Mouse (Mus musculus): Measurements from ENCODE around the gene Anxa3. TPM values are rescaled to one million over a fixed set of nuclear protein-coding genes. Genes with fewer than 3 reads are reported as not detected.

Anxa3 gene
- polyA plus RNA-seq, 1 experiment: 5.7 TPM

DNA sequence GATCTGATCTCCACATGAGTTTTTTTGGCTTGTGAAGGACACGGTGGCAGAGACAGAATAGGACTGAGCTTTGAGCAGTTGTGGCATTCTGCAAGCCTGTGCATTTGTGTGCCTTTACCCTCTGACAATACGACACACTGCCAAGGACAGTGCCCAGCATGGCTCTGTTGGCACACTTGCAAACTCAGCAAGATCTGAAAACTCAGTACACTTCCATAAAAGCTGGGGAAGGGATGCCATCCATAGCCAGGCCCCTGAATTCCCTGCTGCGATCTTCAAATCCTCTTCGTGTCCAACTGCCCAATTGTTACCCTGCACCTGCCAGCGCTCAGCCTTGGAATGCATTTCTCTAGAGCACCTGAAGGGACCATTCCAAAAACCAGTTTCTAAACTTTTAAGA is 8.0 kb upstream of the Anxa3 start:
- Histone ChIP-seq H3K27me3 (ENCODE audit: control insufficient read depth, insufficient read depth, low read length) (no peaks in the 10 kb centered on the region), H3K4me3 (ENCODE audit: extremely low read depth, insufficient read depth, insufficient read length) (no peak overlapping the region), H3K4me1 (ENCODE audit: control insufficient read depth, insufficient read depth, insufficient read length) (no peaks in the 10 kb centered on the region; the same call in 1 of the 2 replicates), H3K27ac (ENCODE audit: insufficient read depth, low read length) (no peak overlapping the region), H3K36me3 (ENCODE audit: control insufficient read depth, insufficient read depth, low read length) (no peaks in the 10 kb centered on the region)
- TF ChIP-seq POLR2A (IDR thresholded peaks at IDR 0.05; ENCODE audit: low read depth, low read length) (no peak), CTCF (IDR thresholded peaks at IDR 0.05; ENCODE audit: extremely low read depth, insufficient read depth, insufficient read length, insufficient replicate concordance) (no peak)
- 87% methylated on average over 5 of the region's 5 CpGs for WGBS
- no peak for DNase-seq (ENCODE audit: low read depth in 1 of 2, low spot score in 2 of 2)

GRCm38 (mm10) chr5:96792422-96792821 is 717 bp upstream of the Anxa3 start:
- Histone ChIP-seq H3K27me3 (ENCODE audit: control insufficient read depth, insufficient read depth, low read length) (peaks cover 5% of the 10 kb centered on the region; the same call in 1 of the 2 replicates), H3K4me3 (ENCODE audit: extremely low read depth, insufficient read depth, insufficient read length) (peak overlapping the region; percentile 18; the same call in 1 of the 2 replicates), H3K4me1 (ENCODE audit: control insufficient read depth, insufficient read depth, insufficient read length) (peaks cover 2% of the 10 kb centered on the region; the same call in 1 of the 2 replicates), H3K27ac (ENCODE audit: insufficient read depth, low read length) (no peak overlapping the region), H3K36me3 (ENCODE audit: control insufficient read depth, insufficient read depth, low read length) (no peaks in the 10 kb centered on the region)
- WGBS: 31% methylated on average over 9 of the region's 9 CpGs
- DNase-seq (ENCODE audit: low read depth in 1 of 2, low spot score in 2 of 2): no peak
- TF ChIP-seq POLR2A (IDR thresholded peaks at IDR 0.05; ENCODE audit: low read depth, low read length) (no peak), CTCF (IDR thresholded peaks at IDR 0.05; ENCODE audit: extremely low read depth, insufficient read depth, insufficient read length, insufficient replicate concordance) (no peak)

- WGBS: 5% methylated on average over 10 of the region's 10 CpGs
- peaks cover 5% of the 10 kb centered on the region; the same call in 1 of the 2 replicates for H3K27me3 ChIP-seq (ENCODE audit: control insufficient read depth, insufficient read depth, low read length)
- TF ChIP-seq POLR2A (IDR thresholded peaks at IDR 0.05; ENCODE audit: low read depth, low read length): no peak
- TF ChIP-seq CTCF (IDR thresholded peaks at IDR 0.05; ENCODE audit: extremely low read depth, insufficient read depth, insufficient read length, insufficient replicate concordance): no peak
- H3K4me1 ChIP-seq (ENCODE audit: control insufficient read depth, insufficient read depth, insufficient read length): peaks cover 2% of the 10 kb centered on the region; the same call in 1 of the 2 replicates
- no peak overlapping the region for H3K27ac ChIP-seq (ENCODE audit: insufficient read depth, low read length)
- no peaks in the 10 kb centered on the region for H3K36me3 ChIP-seq (ENCODE audit: control insufficient read depth, insufficient read depth, low read length)
- no peak for DNase-seq (ENCODE audit: low read depth in 1 of 2, low spot score in 2 of 2)
- H3K4me3 ChIP-seq (ENCODE audit: extremely low read depth, insufficient read depth, insufficient read length): no peak overlapping the region
Measured at GRCm38 (mm10) chr5:96793953-96794635, 955 bp downstream of the Anxa3 start.

DNA sequence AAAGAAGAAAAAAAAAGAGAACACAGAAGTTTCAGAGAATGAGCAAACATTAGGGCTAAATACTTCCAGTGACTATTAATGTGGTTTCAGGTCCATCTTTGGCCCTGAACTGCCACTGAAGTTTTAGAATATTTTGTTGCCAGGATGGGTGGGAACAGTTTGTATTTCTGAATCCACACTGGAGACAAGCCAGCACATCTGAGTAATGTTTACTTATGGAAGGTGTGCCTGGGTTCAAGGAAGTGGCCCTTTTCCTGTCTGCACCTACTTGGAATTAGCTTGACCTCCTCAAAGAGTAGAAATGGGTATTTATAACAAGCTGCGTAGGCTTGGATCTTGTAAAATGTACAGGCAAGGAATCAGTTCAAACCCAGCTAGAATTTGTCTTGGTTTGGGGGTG is 2.6 kb downstream of the Anxa3 start:
- no peak overlapping the region for H3K27ac ChIP-seq (ENCODE audit: insufficient read depth, low read length)
- WGBS: 91% methylated on average over 1 of the region's 1 CpGs

GRCm38 (mm10) chr5:96797465-96797864 is 4.3 kb downstream of the Anxa3 start:
- H3K36me3 ChIP-seq (ENCODE audit: control insufficient read depth, insufficient read depth, low read length): no peaks in the 10 kb centered on the region
- 88% methylated on average over 6 of the region's 6 CpGs for whole genome bisulfite sequencing
- H3K27me3 ChIP-seq (ENCODE audit: control insufficient read depth, insufficient read depth, low read length): peaks cover 3% of the 10 kb centered on the region; the same call in 1 of the 2 replicates
- H3K4me3 ChIP-seq (ENCODE audit: extremely low read depth, insufficient read depth, insufficient read length): no peak overlapping the region
- no peak overlapping the region for H3K27ac ChIP-seq (ENCODE audit: insufficient read depth, low read length)
- peaks cover 2% of the 10 kb centered on the region; the same call in 1 of the 2 replicates for H3K4me1 ChIP-seq (ENCODE audit: control insufficient read depth, insufficient read depth, insufficient read length)
- TF ChIP-seq CTCF (IDR thresholded peaks at IDR 0.05; ENCODE audit: extremely low read depth, insufficient read depth, insufficient read length, insufficient replicate concordance) (no peak), POLR2A (IDR thresholded peaks at IDR 0.05; ENCODE audit: low read depth, low read length) (no peak)
- DNase-seq (ENCODE audit: low read depth in 1 of 2, low spot score in 2 of 2): no peak

More for the DNA sequence above, 2.6 kb downstream of the Anxa3 start:
- Histone ChIP-seq H3K27me3 (ENCODE audit: control insufficient read depth, insufficient read depth, low read length) (peaks cover 5% of the 10 kb centered on the region; the same call in 1 of the 2 replicates), H3K4me3 (ENCODE audit: extremely low read depth, insufficient read depth, insufficient read length) (no peak overlapping the region), H3K36me3 (ENCODE audit: control insufficient read depth, insufficient read depth, low read length) (no peaks in the 10 kb centered on the region), H3K4me1 (ENCODE audit: control insufficient read depth, insufficient read depth, insufficient read length) (peaks cover 2% of the 10 kb centered on the region; the same call in 1 of the 2 replicates)
- TF ChIP-seq CTCF (IDR thresholded peaks at IDR 0.05; ENCODE audit: extremely low read depth, insufficient read depth, insufficient read length, insufficient replicate concordance) (no peak), POLR2A (IDR thresholded peaks at IDR 0.05; ENCODE audit: low read depth, low read length) (no peak)
- DNase-seq (ENCODE audit: low read depth in 1 of 2, low spot score in 2 of 2): no peak

- no peak for DNase-seq (ENCODE audit: low read depth in 1 of 2, low spot score in 2 of 2)
- no peaks in the 10 kb centered on the region for H3K36me3 ChIP-seq (ENCODE audit: control insufficient read depth, insufficient read depth, low read length)
- H3K4me1 ChIP-seq (ENCODE audit: control insufficient read depth, insufficient read depth, insufficient read length): no peaks in the 10 kb centered on the region; the same call in 1 of the 2 replicates
- no peak overlapping the region for H3K27ac ChIP-seq (ENCODE audit: insufficient read depth, low read length)
- no peak for TF ChIP-seq POLR2A (IDR thresholded peaks at IDR 0.05; ENCODE audit: low read depth, low read length)
- TF ChIP-seq CTCF (IDR thresholded peaks at IDR 0.05; ENCODE audit: extremely low read depth, insufficient read depth, insufficient read length, insufficient replicate concordance): no peak
- no peak overlapping the region for H3K4me3 ChIP-seq (ENCODE audit: extremely low read depth, insufficient read depth, insufficient read length)
- H3K27me3 ChIP-seq (ENCODE audit: control insufficient read depth, insufficient read depth, low read length): 0 out of 2 replicates have a peak, but pooled peaks cover 2% of the 10 kb centered on the region
- WGBS: 93% methylated on average over 9 of the region's 9 CpGs
Measured at GRCm38 (mm10) chr5:96799165-96799564, 6.0 kb downstream of the Anxa3 start.

DNA sequence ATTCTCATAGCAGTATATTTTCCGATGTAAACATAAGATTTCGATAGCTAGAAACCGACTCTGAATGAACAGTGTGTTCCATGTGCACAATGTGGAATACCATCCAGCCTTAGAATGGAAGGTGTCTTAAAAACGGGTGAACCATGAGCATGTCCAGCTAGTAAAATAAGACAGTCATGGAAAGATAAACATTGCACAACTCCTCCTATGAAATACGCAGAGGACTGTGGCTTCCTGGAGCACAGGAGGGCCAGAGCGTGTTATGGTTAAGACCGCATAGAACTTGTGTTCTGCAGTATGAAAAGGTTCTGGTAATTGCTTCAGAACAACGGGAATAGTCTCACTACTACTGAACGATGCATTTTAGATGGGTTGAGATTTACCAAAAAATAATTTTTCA is 6.8 kb downstream of the Anxa3 start:
- H3K27ac ChIP-seq (ENCODE audit: insufficient read depth, low read length): no peak overlapping the region
- H3K27me3 ChIP-seq (ENCODE audit: control insufficient read depth, insufficient read depth, low read length): no peaks in the 10 kb centered on the region
- TF ChIP-seq POLR2A (IDR thresholded peaks at IDR 0.05; ENCODE audit: low read depth, low read length) (no peak), CTCF (IDR thresholded peaks at IDR 0.05; ENCODE audit: extremely low read depth, insufficient read depth, insufficient read length, insufficient replicate concordance) (no peak)
- no peaks in the 10 kb centered on the region for H3K36me3 ChIP-seq (ENCODE audit: control insufficient read depth, insufficient read depth, low read length)
- no peaks in the 10 kb centered on the region; the same call in 1 of the 2 replicates for H3K4me1 ChIP-seq (ENCODE audit: control insufficient read depth, insufficient read depth, insufficient read length)
- WGBS: 89% methylated on average over 9 of the region's 9 CpGs
- H3K4me3 ChIP-seq (ENCODE audit: extremely low read depth, insufficient read depth, insufficient read length): no peak overlapping the region
- no peak for DNase-seq (ENCODE audit: low read depth in 1 of 2, low spot score in 2 of 2)
